Mouse (Mus musculus) heart, adult 9 months (tissue): ENCODE data around the gene Zfp280b.
A peak's percentile ranks its signal among the peaks of the same experiment; 100 is the strongest.
"Not testable (repeated sequence)": the region's sequence is repeated elsewhere in the genome, so short reads cannot be mapped to it uniquely, and the experiment has no call there.

ENCODE experiments used
- DNase-seq, 2 experiments: peaks; one replicate each; pipeline ENCODE4 v3.0.0; 2022; ENCODE audit warnings: low spot score in 2 of 2

Gene Zfp280b

DNA sequence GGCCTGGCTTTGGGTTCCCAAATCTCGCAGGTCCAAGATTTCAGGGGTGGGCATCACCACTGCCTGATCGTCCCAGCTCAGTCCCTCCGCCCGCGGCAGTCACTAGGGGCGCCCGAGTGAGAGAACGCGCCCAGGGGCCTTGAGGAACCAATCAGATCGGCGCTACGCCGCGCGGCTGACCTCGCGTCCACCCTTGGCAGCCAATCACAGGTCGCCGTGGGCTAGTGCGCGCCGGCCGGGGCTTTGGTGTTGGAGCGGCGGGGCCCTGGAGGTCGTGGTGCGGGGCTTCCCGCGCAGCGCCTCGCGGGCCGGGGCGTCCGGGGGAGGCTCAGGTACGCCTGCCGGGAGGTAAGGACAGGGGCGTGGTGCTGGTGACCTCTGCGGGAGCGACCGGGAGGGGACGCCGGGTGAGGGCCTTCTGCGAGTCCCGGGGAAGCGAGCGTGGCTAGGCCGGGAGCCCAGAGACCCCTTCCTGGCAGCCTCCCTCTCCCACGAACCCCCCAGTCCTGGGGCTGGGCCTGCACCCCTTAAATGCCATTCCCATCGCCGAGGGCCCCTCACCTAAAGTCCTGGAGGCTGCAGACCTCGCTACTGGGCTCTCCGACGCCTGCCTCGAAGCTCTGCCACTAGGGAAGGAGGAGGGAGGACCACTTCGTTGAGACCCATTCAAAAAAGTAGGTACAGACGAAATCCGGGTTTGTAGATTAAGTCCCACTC, at the start of gene Zfp280b:
TSS of gene Zfp280b (plus strand) at position 249 of the 717 bp plus-strand sequence.
- peak; percentile 92 for DNase-seq

DNA sequence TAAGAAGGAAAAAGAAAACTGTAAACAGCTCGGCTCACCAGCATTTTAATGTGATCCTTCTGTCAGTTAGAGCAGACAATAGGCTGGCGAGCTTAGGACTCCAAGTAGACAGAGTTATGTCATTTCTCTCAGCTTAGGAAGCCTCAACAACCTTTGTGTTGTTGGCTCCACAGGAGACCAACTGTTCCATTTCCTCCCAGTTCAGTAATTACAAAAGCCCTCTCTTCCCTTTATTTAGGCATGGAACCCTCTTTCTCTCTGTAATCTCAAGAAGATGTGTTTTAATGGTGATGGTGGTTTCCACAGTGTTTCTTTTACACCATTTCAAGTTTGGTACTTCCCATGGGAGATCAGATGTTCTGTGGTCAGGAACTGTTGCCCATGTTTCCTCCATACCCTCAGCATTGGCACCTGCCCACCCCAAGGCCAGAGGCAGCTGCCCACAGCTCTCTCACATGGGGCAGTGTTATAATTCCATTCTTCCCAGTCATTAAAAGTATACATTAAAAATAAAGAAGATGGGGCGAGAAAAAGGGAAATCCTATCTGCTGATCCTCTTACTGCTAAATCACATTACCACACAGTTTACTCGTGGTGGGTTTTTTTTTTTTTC, 41.9 kb upstream of the Zfp280b start:
- no peak for DNase-seq

DNA sequence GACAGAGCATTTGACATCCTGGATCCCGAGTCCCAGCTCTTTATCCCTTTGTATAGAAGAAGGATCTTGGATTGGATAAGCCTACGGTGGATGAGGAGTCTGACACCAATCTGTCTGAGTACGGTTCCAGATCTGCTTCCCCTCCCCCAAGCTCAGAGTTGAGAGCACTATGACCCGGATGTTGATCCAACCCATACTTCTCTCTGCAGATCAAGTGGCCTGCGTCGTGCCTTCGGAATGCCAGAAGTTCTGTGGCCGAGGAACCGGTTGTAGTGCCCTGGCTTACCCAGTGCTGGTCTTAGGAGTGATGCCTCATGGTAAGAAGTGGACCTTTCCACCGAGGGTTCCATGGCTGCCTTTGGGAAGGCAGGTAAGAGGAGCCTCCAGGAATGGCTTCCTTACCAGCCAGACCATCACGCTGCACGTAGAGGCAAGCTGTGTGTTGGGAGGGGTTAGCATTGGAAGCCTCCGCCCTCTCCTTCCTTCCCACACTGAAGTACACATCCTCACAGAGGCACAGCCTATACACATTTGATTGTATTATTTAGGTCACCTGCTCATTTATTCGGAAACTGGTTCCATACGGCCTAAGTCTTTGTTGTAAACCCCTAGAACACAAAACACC, 38.7 kb upstream of the Zfp280b start:
- no peak for DNase-seq

DNA sequence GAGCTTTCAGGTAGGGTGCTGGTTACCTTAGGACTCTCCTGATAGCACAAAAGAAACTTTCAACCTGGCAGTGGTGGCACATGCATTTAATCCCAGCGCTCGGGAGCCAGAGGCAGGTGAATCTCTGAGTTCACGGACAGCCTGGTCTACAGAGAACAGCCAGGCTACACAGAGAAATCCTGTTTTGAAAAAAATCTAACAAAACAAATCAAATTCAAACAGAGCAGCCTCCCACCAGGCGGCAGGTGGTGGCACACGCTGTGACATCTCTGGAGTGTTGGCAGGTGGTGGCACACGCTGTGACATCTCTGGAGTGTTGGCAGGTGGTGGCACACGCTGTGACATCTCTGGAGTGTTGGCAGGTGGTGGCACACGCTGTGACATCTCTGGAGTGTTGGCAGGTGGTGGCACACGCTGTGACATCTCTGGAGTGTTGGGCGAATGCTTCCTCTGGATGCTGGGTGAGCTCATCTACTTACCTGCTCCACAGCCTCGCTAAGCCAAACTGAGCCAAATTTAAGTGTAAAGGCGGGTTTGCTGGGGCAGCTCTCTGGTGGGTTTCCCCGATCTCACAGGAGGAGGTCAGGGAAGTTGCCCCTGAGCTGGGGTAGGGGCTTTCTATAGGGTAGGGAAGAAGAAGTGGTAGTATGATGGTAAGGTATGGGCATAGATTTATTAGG, 37.8 kb upstream of the Zfp280b start:
- not testable (repeated sequence) for DNase-seq

GRCm38 (mm10) chr10:75995463-75995862, 37.0 kb upstream of the Zfp280b start:
- DNase-seq, result no peak

DNA sequence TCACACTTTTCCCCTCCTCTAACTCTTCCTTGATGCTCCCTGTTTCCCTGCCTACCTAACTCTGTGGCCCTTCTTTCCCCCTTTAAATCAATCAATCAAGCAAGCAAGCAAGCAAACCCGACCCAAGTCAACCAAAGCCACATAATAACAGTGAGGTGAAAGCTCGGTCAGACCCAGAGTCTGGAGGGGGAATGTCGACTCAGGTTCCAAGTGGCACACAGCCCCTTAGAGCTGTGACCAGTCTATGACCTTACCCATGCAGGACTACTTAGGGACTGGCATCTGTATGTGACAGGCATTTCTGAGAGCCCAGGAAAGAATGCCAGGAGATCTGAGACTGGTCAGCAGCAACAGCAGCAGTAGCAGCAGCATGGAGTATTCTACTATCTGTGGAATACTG, 36.1 kb upstream of the Zfp280b start:
- no peak for DNase-seq

DNA sequence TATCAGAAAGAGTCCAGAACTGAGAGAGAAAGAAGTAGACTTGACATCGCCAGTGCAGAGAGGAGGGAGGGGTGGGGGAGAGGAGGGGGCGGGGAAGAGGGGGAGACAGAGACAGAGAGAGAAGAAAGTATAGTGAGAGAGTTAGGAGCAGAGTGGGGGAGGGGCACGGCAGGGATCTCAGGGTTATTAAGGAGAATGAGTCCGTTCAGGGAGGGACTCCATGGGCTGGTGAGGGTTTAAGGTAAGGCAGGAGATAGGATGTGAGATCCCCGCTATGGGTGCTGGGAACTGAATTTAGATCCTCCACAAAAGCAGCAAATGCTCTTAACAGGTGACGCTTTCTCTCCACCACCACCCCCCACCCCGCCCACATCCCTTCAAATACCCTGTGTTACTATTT, 31.3 kb upstream of the Zfp280b start:
- DNase-seq, result no peak

DNA sequence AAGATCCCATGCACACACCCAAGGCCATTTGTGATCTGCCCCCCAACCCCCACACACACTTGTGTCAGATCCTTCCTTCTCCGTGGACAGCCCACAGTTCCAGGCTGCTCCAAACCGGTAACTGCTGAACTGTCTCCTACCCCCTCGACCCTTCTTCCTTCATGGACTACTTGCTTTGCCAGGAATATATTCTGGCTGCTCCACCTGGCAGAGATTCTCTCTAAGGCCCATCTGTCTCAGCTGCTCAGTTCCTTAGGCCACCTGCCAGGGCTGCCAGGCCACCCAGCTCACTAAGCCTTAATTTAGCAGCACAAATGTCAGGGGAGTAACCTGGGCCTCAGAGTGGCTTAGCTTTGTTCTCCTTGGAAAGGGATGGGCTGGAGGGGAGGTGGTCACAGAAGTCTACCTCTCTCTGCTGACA, 30.3 kb upstream of the Zfp280b start:
- DNase-seq, result no peak

GRCm38 (mm10) chr10:76002615-76003014, 29.8 kb upstream of the Zfp280b start:
- no peak for DNase-seq

GRCm38 (mm10) chr10:76003221-76003620, 29.2 kb upstream of the Zfp280b start:
- DNase-seq, result no peak

DNA sequence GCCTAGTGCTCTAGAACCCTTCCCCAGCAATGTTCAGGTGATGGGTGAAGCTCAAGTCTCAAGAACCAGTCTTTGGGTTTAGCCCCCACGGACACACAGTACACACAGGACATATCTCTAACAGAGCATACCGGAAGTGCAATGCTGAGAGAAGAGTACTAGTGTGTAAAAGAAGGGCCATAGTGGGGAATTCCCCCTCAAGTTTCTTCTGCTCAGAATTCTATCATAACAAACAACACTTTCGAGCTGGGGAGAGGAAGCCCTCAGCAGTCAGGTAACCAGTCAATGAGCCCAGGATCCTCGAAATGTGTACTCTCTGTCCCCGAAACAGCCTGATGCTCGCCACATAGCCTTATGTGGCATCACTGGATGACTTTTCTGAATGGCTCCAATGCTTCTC, 26.1 kb upstream of the Zfp280b start:
- DNase-seq, result no peak

DNA sequence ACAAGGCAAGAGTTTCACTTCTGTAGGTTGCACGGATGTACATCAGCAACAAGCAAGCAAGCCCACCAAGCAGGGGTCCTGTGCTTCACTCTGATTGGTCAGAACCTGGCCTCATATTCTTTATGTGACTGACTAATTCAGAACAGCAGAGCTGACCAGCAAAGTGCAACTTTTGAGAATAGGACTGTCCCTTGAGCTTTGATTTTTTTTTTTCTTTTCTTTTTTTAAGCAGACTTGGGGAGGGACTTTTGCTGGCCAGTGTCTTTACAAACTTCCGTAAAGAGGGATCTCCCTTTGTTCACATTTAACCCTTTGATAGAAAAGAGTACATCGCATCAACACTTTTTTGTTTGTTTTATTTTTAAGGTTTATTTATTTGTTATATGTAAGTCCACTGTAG, 22.6 kb upstream of the Zfp280b start:
- DNase-seq, result no peak

DNA sequence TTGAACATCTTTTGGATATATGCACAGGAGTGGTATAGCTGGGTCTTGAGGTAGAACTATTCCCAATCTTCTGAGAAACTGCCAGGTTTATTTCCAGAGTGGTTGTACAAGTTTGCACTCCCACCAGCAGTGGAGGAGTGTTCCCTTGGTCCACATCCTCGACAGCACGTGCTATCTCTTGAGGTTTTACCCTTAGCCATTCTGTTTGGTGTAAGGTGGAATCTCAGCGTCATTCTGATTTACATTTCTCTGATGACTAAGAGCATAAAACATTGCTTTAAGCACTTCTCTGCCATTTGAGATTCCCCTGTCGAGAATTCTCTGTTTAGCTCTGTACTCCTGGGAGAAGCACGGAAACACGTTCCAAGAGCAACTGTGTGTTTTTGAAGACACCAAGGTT, 19.5 kb upstream of the Zfp280b start:
- no peak for DNase-seq

- DNase-seq, result no peak
Observed at GRCm38 (mm10) chr10:76016886-76017285, 15.6 kb upstream of the Zfp280b start.

DNA sequence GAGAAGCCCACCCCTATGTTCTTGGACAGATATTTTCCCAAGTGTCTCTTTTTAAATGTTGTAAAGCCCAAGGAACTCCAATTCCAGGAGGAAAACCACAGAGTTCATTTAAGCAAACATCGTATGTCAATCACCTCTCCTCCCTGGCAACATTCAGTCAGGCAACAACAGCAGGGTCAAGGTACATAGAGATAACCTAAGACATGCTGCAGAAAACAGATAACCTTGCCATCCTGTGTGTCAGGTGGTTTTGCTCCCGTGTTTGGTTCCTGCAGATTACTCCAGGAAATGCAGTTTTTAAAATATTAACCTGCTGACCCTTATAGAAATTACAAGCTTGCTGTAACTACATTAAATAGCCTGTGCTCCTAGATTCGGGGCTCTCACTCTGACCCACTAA, 10.7 kb upstream of the Zfp280b start:
- no peak for DNase-seq

DNA sequence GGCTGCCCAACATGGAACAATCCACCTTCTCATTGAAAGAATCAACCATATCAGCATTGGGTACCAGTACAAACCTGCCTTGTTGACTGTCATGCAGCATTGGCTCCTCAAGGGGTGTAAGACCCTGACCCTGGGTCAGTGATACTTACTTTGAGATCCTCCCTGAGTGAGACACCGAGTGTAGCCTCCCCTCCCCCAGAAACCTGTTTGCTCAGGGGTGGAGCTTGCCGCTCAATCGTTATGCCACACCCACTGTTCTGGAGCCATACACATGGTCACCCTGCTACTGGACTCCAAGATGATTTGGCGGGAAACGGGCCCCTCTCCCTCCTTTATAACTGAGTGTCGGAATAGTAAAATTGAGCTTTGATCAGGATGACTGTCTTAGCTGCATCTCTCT, 8.5 kb upstream of the Zfp280b start:
- DNase-seq, result no peak

DNA sequence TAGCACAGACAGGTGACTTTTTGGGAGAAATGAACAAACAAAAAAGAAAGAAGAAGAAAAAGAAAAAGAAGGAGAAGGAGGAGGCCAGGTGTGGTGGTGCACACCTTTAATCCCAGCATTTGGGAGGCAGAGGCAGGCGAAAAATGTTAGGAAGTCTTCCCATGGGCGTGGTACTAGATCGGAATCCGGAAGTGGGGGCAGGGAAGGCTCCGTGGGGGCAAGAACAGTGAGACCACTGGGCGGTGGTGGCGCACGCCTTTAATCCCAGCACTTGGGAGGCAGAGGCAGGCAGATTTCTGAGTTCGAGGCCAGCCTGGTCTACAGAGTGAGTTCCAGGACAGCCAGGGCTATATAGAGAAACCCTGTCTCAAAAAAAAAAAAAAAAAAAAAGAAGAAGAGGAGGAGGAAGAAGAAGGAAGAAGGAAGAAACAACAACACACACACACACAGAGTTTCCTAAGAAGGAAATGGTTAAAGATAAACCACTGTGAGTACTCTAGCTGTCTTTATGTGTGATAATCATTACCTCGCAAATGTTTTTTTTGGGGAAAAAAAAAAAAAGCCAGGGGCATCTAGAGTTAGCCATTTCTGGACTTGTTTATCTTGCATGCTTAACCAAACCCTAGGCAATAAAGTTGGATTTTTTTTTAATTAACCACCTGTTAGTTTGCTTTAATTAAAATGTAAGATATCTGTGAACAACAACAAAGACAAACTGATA, 6.8 kb upstream of the Zfp280b start:
- DNase-seq, result no peak

GRCm38 (mm10) chr10:76027127-76028015, 5.1 kb upstream of the Zfp280b start:
- DNase-seq, result no peak

- no peak for DNase-seq
Observed at GRCm38 (mm10) chr10:76028016-76028366, 4.5 kb upstream of the Zfp280b start.

GRCm38 (mm10) chr10:76028396-76028795, 4.1 kb upstream of the Zfp280b start:
- no peak for DNase-seq

GRCm38 (mm10) chr10:76029276-76029675, 3.2 kb upstream of the Zfp280b start:
- no peak for DNase-seq
